Mouse (Mus musculus) megakaryocyte, embryonic 14.5 days (primary cell): ENCODE data around the gene Wfdc12.

ENCODE experiments used
- FLI1 ChIP-seq: IDR thresholded peaks from 2 replicates; pipeline ENCODE4 v1.6.1; 2012; ENCODE audit warnings: low read length, inconsistent platforms, mixed read lengths
- GATA1 ChIP-seq: IDR thresholded peaks from 3 replicates; pipeline ENCODE4 v1.6.1; 2012; ENCODE audit warnings: mixed read lengths, low read length, inconsistent platforms, borderline replicate concordance

GRCm38 (mm10) chr2:164168571-164168946, 21.8 kb downstream of the Wfdc12 start:
- TF ChIP-seq GATA1 (no peak), FLI1 (no peak)
